Mouse (Mus musculus): ENCODE data around the gene Nfyc. TPM values are rescaled to one million over a fixed set of nuclear protein-coding genes. Genes with fewer than 3 reads are reported as not detected.

The Nfyc gene
- total and polyA plus RNA-seq, 3 experiments = 39.5 to 178 (median 64.8) TPM

- no peaks in the 10 kb centered on the region for H3K9me3 ChIP-seq (replicated peaks; ENCODE audit: insufficient read depth, low read length)
- peaks cover 0 to 11% of the 10 kb centered on the region in 2 experiments; a peak in 2 of 4 replicates for H3K36me3 ChIP-seq (ENCODE audit: control insufficient read depth in 1 of 2, insufficient read depth in 2 of 2, low read length in 2 of 2)
- no peaks in the 10 kb centered on the region for H3K79me2 ChIP-seq (ENCODE audit: control insufficient read depth, insufficient read depth, low read length, poor library complexity)
- H3K27me3 ChIP-seq (ENCODE audit: control insufficient read depth in 1 of 2, insufficient read depth in 2 of 2, low read length in 2 of 2) = peaks cover 3 to 5% of the 10 kb centered on the region in 2 experiments; a peak in 3 of 4 replicates
- DNase-seq (ENCODE audit: low read depth, low spot score) = peak; percentile 77
- no peak overlapping the region for H3K27ac ChIP-seq (ENCODE audit: control insufficient read depth, low read depth, low read length)
- H3K9ac ChIP-seq (ENCODE audit: control insufficient read depth, low read depth, low read length, poor library complexity, severe bottlenecking) = no peak overlapping the region
- H3K4me1 ChIP-seq (ENCODE audit: control insufficient read depth in 1 of 2, insufficient read depth in 2 of 2, low read length in 2 of 2) = peaks cover 0 to 15% of the 10 kb centered on the region in 2 experiments; a peak in 2 of 4 replicates
- TF ChIP-seq RCOR1 (IDR thresholded peaks at IDR 0.05; ENCODE audit: low read depth, low read length) = peak; percentile 80; the same call in 1 of the 2 replicates
- TF ChIP-seq HCFC1 (IDR thresholded peaks at IDR 0.05; ENCODE audit: low read depth, low read length) = no peak
- TF ChIP-seq E2F4 (IDR thresholded peaks at IDR 0.05; ENCODE audit: borderline replicate concordance, low read depth, low read length) = no peak
- no peak for TF ChIP-seq ELF1 (IDR thresholded peaks at IDR 0.05; ENCODE audit: low read depth, low read length)
- TF ChIP-seq CTCF (IDR thresholded peaks at IDR 0.05 in 2 of 3, conservative IDR thresholded peaks at IDR 0.05 in 1 of 3; ENCODE audit: control insufficient read depth in 1 of 3, insufficient read depth in 1 of 3, low read depth in 2 of 3, low read length in 3 of 3, poor library complexity in 1 of 3, severe bottlenecking in 1 of 3) = peak in 2 of 3 experiments; percentile 4 to 13; a peak in 3 of 6 replicates
- TF ChIP-seq ETS1 (IDR thresholded peaks at IDR 0.05; ENCODE audit: low read depth, low read length) = no peak
- no peak for TF ChIP-seq USF1 (IDR thresholded peaks at IDR 0.05; ENCODE audit: low read depth, low read length)
- no peak for TF ChIP-seq POLR2A (IDR thresholded peaks at IDR 0.05; ENCODE audit: control insufficient read depth in 1 of 2, insufficient read depth in 1 of 2, low read depth in 1 of 2, low read length in 2 of 2, poor library complexity in 1 of 2)
- H3K4me3 ChIP-seq (ENCODE audit: control insufficient read depth in 1 of 2, insufficient read depth in 1 of 2, low read depth in 2 of 2, low read length in 2 of 2) = no peak overlapping the region
Measured at GRCm38 (mm10) chr4:120845098-120845497, 13.7 kb upstream of the Nfyc start.

GRCm38 (mm10) chr4:120844423-120845082 is 13.2 kb upstream of the Nfyc start:
- DNase-seq (ENCODE audit: low read depth, low spot score) = peak; percentile 74
- TF ChIP-seq EP300 (IDR thresholded peaks at IDR 0.05; ENCODE audit: low read depth in 1 of 2, low read length in 2 of 2) (peak; percentile 58 to 84; a peak in 2 of 4 replicates), GATA1 (IDR thresholded peaks at IDR 0.05; ENCODE audit: low read depth, low read length) (peak; percentile 89), TAL1 (IDR thresholded peaks at IDR 0.05; ENCODE audit: low read length) (peak; percentile 79), MAX (IDR thresholded peaks at IDR 0.05; ENCODE audit: low read length) (no peak), SMC3 (IDR thresholded peaks at IDR 0.05; ENCODE audit: low read depth, low read length) (no peak), TCF12 (IDR thresholded peaks at IDR 0.05; ENCODE audit: low read depth, low read length) (peak; percentile 84), POLR2A (IDR thresholded peaks at IDR 0.05; ENCODE audit: control insufficient read depth in 1 of 2, insufficient read depth in 1 of 2, low read depth in 1 of 2, low read length in 2 of 2, poor library complexity in 1 of 2) (no peak), CHD2 (IDR thresholded peaks at IDR 0.05; ENCODE audit: low read length) (no peak)
- Histone ChIP-seq H3K4me3 (ENCODE audit: control insufficient read depth in 1 of 2, insufficient read depth in 1 of 2, low read depth in 2 of 2, low read length in 2 of 2) (no peak overlapping the region), H3K9me3 (replicated peaks; ENCODE audit: insufficient read depth, low read length) (no peaks in the 10 kb centered on the region), H3K36me3 (ENCODE audit: control insufficient read depth in 1 of 2, insufficient read depth in 2 of 2, low read length in 2 of 2) (peaks cover 0 to 11% of the 10 kb centered on the region in 2 experiments; a peak in 2 of 4 replicates), H3K79me2 (ENCODE audit: control insufficient read depth, insufficient read depth, low read length, poor library complexity) (no peaks in the 10 kb centered on the region), H3K9ac (ENCODE audit: control insufficient read depth, low read depth, low read length, poor library complexity, severe bottlenecking) (no peak overlapping the region), H3K4me1 (ENCODE audit: control insufficient read depth in 1 of 2, insufficient read depth in 2 of 2, low read length in 2 of 2) (peaks cover 0 to 15% of the 10 kb centered on the region in 2 experiments; a peak in 2 of 4 replicates), H3K27ac (ENCODE audit: control insufficient read depth, low read depth, low read length) (peak overlapping the region; percentile 27; the same call in 1 of the 2 replicates), H3K27me3 (ENCODE audit: control insufficient read depth in 1 of 2, insufficient read depth in 2 of 2, low read length in 2 of 2) (peaks cover 3 to 5% of the 10 kb centered on the region in 2 experiments; a peak in 3 of 4 replicates)

Measured in MEL (cell line).